Mouse (Mus musculus): ENCODE results near the gene Gm38392. TPM values are rescaled to one million over a fixed set of nuclear protein-coding genes. Genes with fewer than 3 reads are reported as not detected.

Gm38392 gene
- total RNA-seq, 1 experiment from 2014 or later: not detected

DNA sequence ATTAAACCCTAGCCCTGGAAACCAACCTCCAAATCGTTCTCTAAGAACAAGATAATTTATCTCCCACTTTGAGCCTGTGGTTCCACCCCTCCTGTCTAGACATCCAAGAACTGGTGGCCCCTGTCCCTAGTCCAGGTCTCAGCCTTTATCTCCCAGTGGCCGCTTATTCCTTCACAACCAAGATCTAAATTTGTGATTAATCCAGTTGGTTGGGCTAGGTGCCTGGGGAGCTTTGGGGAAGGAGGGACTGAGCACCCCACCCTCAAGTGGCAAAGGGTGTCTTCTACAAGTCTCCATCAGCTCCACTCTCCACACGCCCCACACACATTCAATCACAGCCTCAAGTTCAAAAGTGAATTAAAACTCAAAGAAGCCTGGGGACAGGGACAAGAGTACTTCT, 80.5 kb downstream of the Gm38392 start:
- ATAC-seq (replicated peaks; ENCODE audit: insufficient number of reproducible peaks, low FRiP score, low TSS enrichment, poor library complexity, severe bottlenecking): no peak

DNA sequence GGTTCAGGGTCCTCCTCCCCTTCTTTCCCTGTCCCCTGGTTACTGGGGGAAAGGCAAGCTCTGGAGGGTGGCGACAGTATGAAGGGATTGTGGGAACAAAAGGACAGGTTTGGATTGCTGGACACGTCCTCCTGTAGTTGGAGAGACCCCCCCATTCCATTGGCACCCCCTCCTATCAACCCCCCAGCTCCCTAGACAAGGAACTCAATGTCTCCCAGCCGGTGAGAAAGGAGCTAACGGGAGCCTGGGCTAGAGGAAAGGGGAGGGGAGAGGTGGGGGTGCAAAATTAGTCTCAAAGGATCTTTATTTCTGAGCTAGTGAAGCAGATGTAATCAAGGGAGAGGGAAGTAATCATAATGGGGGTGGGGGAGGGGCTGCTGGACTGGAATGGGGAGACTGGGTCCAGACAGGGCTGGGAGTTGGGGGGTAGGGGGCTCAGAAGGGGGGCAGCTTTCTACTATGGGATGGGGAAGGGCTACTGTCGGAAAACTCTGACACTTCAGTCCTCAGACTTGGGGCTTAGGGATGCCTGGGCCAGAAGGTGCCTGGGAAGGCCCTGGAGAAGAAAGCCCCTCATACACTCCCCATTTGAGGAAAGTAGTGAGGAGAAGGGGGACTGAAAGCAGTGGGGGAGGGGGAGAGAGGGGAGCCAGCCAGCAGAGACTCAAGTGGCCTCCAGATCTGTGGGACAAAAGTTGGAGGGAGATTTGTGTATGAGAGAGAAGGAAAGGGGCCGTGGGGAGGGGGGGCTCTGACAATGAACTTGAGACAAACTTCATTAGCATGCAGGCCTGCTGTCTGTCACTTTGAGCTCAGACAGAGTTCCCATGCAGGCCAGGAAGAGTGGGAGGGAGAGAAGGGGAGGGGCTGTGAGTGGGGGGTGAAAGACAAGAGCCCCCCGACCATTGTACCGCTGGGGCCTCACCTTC, 81.2 kb downstream of the Gm38392 start:
- no peak for ATAC-seq (replicated peaks; ENCODE audit: insufficient number of reproducible peaks, low FRiP score, low TSS enrichment, poor library complexity, severe bottlenecking)

DNA sequence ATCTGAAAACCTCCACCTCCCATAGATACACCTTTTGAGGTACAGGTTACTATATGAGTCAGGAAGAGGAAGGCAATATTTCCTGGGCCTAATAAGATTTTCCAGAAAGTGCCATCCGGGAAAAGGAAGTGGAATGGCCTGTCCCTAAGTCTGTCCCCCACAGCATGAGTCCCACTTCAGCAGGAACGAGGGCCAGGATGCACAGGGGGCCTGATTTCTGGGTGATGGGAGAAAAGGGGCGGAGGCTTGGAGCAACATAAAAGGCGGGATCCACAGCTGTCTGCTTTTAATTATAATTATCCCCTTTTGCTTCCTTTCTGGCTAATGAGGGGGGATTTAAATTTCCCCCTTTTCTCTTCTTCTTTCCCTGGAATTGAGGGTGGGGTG, 81.8 kb downstream of the Gm38392 start:
- no peak for ATAC-seq (replicated peaks; ENCODE audit: insufficient number of reproducible peaks, low FRiP score, low TSS enrichment, poor library complexity, severe bottlenecking)

DNA sequence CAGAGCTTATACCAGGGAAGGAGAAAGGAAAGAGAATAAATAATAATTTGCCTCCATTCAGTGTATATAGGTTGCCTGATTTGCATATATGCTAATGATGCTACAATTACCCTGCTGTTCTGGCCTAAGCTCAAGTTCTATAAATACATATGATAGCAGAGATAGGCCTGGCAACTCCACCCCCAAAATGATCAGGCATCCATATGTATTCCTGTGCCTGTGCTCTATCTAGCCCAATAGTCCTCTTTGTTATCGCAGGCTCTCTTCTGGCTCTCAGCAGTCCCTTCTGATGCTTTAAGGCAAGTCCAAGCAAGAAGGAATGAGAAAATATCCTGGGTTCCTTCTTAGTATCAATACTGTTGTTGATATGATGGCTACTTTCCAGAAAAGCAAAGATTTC, 82.3 kb downstream of the Gm38392 start:
- no peak for ATAC-seq (replicated peaks; ENCODE audit: insufficient number of reproducible peaks, low FRiP score, low TSS enrichment, poor library complexity, severe bottlenecking)

DNA sequence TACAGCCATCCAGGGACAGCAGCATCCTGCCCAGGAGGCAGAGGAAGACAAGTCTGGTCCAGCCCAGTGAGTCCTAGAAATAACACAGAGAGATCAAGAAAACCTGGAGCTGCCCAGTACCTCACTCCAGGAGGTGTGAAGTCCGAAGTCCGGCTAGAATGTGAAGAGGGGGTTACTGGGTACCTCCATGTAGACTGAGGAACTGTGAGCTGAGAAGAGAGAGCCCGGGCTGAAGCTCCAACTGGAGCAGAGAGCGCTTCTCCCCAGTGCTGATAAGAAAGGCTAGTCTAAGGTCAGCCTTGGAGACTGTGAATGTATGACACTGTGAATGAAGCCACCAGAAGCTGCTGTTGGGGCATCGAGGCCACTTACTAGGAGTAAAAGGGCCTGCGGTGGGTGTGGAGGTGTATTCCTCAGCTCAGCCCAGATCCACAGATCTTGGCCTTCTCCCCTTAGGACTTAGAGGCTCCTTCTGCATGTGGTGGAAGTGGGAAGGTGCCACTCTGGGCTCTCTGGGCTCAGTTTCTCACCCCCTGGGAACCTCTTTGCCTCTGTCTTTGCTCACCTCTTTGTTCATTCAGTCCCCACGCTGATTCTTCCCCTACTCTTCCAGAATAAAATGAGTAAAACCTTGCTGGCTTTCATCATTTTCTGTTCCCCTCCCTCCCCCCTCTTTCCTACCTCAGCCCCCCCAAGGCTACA, 82.9 kb downstream of the Gm38392 start:
- ATAC-seq (replicated peaks; ENCODE audit: insufficient number of reproducible peaks, low FRiP score, low TSS enrichment, poor library complexity, severe bottlenecking): no peak

DNA sequence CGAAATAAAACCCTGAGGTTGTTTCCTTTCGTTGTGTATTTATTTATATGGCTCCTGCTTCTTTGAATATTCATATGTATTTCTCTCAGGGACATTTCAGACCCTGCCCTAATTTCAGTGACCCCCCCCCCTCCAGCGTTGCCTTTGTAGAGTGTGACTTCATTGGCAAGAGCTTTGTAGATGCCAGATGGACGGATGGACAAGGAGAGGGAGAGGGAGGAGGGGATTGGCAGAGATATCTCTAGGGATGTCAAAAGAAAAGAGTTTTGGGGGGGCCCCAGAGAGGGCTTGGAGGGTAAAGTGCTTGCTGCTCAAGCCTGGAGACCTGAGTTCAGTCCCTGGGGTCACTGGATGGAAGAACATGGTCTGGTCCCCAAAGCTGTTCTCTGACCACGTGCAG, 83.6 kb downstream of the Gm38392 start:
- no peak for ATAC-seq (replicated peaks; ENCODE audit: insufficient number of reproducible peaks, low FRiP score, low TSS enrichment, poor library complexity, severe bottlenecking)

DNA sequence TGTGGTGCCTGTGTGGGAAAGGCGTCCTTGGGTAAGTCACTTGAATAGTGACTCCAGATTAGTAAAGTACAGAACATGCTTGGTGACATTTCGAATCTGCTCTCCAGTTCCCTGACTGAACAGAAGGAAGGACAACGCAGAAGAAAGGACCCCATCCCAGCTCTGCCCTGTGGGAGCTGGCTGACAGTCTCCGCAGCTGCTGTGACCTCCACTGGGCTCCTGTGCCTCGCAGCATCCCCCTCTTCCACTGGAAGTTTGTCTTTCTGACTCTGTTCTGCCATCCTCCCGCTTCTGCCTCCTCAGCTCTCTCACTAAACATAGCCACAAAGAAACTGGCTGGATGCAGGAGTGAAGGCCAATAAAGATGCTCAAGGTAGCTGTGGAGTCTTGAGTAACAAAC, 84.0 kb downstream of the Gm38392 start:
- ATAC-seq (replicated peaks; ENCODE audit: insufficient number of reproducible peaks, low FRiP score, low TSS enrichment, poor library complexity, severe bottlenecking): no peak

DNA sequence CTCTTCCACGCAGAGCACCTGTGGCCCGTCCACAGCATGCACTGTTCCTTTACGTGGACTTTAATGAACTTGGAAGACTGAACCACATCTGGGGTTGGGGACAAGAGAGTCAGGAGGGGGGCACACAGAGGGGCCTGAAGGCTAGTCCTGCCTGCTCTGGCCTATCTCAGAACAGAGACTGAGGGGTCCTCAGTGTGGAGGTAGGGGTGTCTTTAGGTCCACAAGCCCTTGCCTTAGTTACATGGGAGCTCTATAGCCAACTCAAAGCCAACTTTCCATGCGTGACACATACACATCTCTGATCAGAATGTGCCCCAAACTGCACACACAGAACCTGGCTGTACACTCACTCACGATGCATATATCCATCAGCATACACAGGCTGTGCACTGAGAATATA, 85.4 kb downstream of the Gm38392 start:
- ATAC-seq (replicated peaks; ENCODE audit: insufficient number of reproducible peaks, low FRiP score, low TSS enrichment, poor library complexity, severe bottlenecking): no peak

DNA sequence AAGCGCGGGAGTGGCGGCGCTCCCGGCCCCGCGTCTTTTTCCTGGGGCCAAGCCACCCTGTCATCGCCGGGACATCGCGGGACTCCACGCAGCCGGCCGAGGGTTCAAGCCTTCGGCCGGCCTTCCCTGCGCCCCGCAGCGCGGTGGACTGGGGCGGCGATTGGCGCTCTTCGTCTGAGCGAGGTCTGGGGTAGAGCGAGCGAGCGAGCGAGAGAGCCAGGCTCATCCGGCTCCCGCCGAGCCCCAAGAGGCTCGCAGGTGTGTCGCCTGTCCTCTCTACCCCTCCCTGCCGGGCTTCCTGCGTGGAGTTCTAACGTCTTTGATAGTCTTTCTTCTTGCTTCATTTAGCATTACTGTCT, 86.1 kb downstream of the Gm38392 start:
- no peak for ATAC-seq (replicated peaks; ENCODE audit: insufficient number of reproducible peaks, low FRiP score, low TSS enrichment, poor library complexity, severe bottlenecking)

DNA sequence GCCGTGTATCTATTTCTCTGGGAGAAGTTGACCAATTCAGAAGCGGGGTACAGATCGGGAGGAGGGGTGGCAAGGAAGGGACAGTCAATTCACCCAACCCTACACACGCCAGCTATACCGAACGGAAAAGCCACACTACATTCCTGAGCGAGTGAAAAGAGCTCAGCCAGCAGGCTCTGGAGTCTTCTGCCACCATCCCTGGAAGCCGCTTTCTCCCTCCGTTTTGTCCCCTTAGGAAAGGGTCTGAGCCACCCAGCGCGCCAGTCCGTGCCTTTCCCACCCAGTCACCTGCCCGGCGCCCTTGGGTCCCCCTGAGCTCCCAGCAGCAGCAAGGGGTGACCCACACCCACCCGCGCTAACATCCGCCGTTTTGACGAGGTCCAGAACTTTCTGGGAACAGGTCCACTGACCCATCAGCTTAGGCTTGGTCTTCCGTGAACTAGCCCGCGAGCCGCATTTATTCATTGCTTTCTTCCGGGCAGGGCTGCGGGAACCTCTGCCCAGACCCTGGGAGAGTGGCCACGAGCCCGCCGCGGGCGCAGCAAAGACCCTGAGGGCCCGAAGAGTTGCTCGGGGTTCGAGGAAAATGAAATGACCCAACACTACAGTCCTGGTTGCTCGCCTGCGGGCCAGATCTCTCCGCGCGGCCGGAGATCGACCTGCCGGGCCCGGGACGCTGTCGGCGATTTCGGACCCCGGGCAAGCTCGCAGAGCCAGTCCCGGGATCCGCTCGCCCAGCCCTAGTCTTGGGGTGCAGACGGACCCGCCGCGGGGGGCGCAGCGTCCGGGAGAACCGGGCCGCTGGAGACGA, 86.6 kb downstream of the Gm38392 start:
- ATAC-seq (replicated peaks; ENCODE audit: insufficient number of reproducible peaks, low FRiP score, low TSS enrichment, poor library complexity, severe bottlenecking): no peak

DNA sequence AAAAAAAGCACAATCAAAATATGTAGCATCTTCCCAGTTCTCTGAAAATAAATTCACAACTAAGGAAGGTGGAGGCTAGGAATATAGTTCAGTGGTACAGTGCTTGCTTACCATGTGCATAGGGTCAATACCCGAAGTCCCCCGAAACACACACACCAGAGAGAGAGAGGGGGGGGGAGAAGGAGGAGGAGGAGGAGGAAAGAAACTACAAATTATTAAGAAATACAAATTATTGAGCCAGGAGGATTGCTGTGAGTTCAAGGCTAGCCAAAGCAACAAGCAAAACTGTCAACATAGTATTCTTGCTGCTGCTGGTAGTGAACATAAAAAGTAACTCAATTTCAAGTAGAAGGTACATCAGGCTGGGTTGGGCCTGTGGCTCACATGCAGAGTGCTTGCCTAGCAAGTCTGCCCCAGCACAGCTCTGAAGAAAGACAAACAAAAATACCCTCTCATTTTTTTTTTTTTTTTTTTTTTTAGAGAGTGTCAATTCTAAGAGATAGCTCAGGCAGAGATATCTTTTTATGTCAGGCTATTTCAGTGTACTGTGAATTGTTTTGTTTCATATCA, 87.4 kb downstream of the Gm38392 start:
- no peak for ATAC-seq (replicated peaks; ENCODE audit: insufficient number of reproducible peaks, low FRiP score, low TSS enrichment, poor library complexity, severe bottlenecking)

DNA sequence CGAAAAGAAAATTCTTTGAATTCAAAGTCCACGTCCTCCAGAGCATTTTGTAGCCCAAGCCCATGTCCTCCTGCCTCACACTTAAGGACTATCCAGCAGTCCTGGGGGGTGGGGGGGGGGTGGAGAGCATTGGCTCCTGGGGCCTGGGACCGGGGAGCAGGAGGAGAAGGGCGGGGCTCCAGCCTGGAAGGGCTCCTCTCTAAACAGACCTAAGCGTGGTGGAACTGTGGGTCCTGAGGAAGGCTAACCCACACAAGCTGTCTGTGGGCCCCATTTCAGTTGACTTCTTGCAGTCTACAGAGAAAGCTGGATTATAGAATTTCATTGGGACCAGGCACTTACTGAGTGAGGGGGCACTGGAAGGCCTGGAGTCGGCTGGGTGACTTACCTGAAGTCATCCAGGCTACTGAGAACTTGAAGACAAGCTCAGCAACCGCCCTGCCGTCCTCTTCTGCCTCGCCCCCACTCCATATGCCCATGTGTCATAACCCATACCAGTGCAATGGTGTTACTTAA, 88.4 kb downstream of the Gm38392 start:
- no peak for ATAC-seq (replicated peaks; ENCODE audit: insufficient number of reproducible peaks, low FRiP score, low TSS enrichment, poor library complexity, severe bottlenecking)

DNA sequence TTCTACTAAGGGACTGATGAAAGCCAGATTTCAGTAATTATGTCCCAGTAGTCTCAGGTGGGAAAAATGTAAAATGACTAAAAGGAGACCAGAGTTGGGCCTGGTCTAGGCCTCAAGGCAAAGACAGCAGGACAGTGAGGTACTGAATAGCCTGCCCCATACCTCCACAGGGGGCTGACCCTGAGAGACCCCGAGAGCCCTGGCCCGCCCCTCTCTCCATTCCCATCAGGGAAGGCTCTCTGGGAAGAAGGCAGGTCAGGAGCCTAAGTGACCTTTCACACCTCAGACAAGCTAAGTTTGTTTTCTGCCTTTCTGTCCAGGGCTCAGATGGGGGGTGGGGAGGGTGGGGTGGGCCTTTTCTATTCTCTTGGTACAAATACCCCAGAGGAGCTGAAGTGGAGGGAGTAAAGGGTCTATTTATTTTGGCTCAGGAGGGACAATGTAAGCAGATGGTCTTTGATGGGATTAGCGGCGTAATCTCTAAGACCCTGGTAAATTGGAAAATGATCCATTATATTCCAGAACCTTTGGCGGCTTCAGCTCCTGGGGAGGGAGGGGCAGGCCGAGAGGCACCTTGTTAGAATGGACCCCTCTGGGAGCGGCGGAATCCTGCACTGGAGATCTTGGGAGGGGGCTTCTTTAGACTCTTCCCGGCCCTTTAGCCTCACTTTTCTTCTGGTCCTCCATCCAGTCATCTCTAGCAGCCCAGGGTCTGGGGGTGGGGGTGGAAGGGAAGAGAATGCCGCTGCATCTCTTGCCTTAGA, 89.1 kb downstream of the Gm38392 start:
- ATAC-seq (replicated peaks; ENCODE audit: insufficient number of reproducible peaks, low FRiP score, low TSS enrichment, poor library complexity, severe bottlenecking): no peak

Other genes starting within 250 kb of the Gm38392 start
- gene Gpatch4, start 244.1 kb downstream of the Gm38392 start, total RNA-seq (2017): 3.8 to 10.5 TPM (median 4.8 TPM) in 3 replicates
- 15.7 to 28.8 TPM (median 19.1 TPM) in 3 replicates for gene Naxe, start 228.7 kb downstream of the Gm38392 start, total RNA-seq (2017)
- not detected in 3 replicates for gene Ttc24, start 208.9 kb downstream of the Gm38392 start, total RNA-seq (2017)
- not detected in 3 replicates for gene Iqgap3, start 205.2 kb downstream of the Gm38392 start, total RNA-seq (2017)
- gene Mef2d, start 144.8 kb downstream of the Gm38392 start, total RNA-seq (2017): 94.8 to 111 TPM (median 99.0 TPM) in 3 replicates
- gene Rhbg, start 32.5 kb downstream of the Gm38392 start, total RNA-seq (2017): not detected in 3 replicates
- gene Tsacc, start 9.8 kb upstream of the Gm38392 start, total RNA-seq (2017): 5.1 TPM in 1 of 3 replicates, not detected in the others
- 95.0 to 123 TPM (median 105 TPM) in 3 replicates for gene Cct3, start 9.9 kb upstream of the Gm38392 start, total RNA-seq (2017)
- 12.1 to 34.5 TPM (median 17.5 TPM) in 3 replicates for gene Glmp, start 37.8 kb upstream of the Gm38392 start, total RNA-seq (2017)
- 0.49 to 1.8 TPM in 2 of 3 replicates, not detected in the other for gene Tmem79, start 48.9 kb upstream of the Gm38392 start, total RNA-seq (2017)
- gene Smg5, start 49.0 kb upstream of the Gm38392 start, total RNA-seq (2017): 40.5 to 64.7 TPM (median 48.7 TPM) in 3 replicates
- gene Paqr6, start 77.4 kb upstream of the Gm38392 start, total RNA-seq (2017): 1.6 TPM in 1 of 3 replicates, not detected in the others
- not detected in 3 replicates for gene Bglap3, start 85.5 kb upstream of the Gm38392 start, total RNA-seq (2017)
- gene Bglap2, start 91.5 kb upstream of the Gm38392 start, total RNA-seq (2017): not detected in 3 replicates
- gene Bglap, start 97.3 kb upstream of the Gm38392 start, total RNA-seq (2017): not detected in 3 replicates
- 14.2 to 29.8 TPM (median 14.4 TPM) in 3 replicates for gene Pmf1, start 123.1 kb upstream of the Gm38392 start, total RNA-seq (2017)
- gene Slc25a44, start 137.9 kb upstream of the Gm38392 start, total RNA-seq (2017): 11.4 to 19.2 TPM (median 15.5 TPM) in 3 replicates
- 41.3 to 161 TPM (median 62.1 TPM) in 3 replicates for gene Sema4a, start 174.0 kb upstream of the Gm38392 start, total RNA-seq (2017)
- gene Lmna, start 222.7 kb upstream of the Gm38392 start, total RNA-seq (2017): 28.1 to 43.4 TPM (median 40.8 TPM) in 3 replicates
- 0.19 to 0.39 TPM in 2 of 3 replicates, not detected in the other for gene Mex3a, start 245.2 kb upstream of the Gm38392 start, total RNA-seq (2017)